Mouse (Mus musculus) heart, embryonic 15.5 days (tissue): ENCODE results near the gene Nol3. TPM values are rescaled to one million over a fixed set of nuclear protein-coding genes. Genes with fewer than 3 reads are reported as not detected.
"Not testable (repeated sequence)": the region's sequence is repeated elsewhere in the genome, so short reads cannot be mapped to it uniquely, and the experiment has no call there.

ENCODE experiments used
- ATAC-seq: fragments of 200-750 bp; cut with Nextera tagmentation; replicated peaks from 2 replicates; pipeline ENCODE4 v1.8.0; 2017; ENCODE audit warnings: low read depth, moderate TSS enrichment; ENCODE audit not compliant: insufficient number of reproducible peaks, insufficient read depth, low FRiP score
- H3K27ac ChIP-seq: fragments of 300-500 bp; sonication (generic); 2 replicates; pipeline ENCODE4 v1.5.1; 2015; ENCODE audit warnings: mild to moderate bottlenecking, inconsistent platforms
- H3K27me3 ChIP-seq: fragments of 300-500 bp; sonication (generic); 2 replicates; pipeline ENCODE4 v1.6.1; 2015; ENCODE audit warnings: inconsistent platforms
- H3K36me3 ChIP-seq: fragments of 300-500 bp; sonication (generic); 2 replicates; pipeline ENCODE4 v1.6.1; 2015; ENCODE audit warnings: mild to moderate bottlenecking, inconsistent platforms
- H3K4me1 ChIP-seq: fragments of 300-500 bp; sonication (generic); replicated peaks from 2 replicates; pipeline ENCODE4 v1.6.1; 2015; ENCODE audit warnings: inconsistent platforms
- H3K4me2 ChIP-seq: fragments of 300-500 bp; sonication (generic); 2 replicates; pipeline ENCODE4 v1.6.1; 2015; ENCODE audit warnings: inconsistent platforms, mild to moderate bottlenecking, moderate library complexity
- H3K4me3 ChIP-seq: fragments of 300-500 bp; sonication (generic); 2 replicates; pipeline ENCODE4 v1.5.1; 2015; ENCODE audit warnings: mild to moderate bottlenecking, inconsistent platforms
- H3K9ac ChIP-seq: fragments of 300-500 bp; sonication (generic); 2 replicates; pipeline ENCODE4 v1.6.1; 2015; ENCODE audit warnings: mild to moderate bottlenecking, inconsistent platforms
- H3K9me3 ChIP-seq: fragments of 300-500 bp; sonication (generic); replicated peaks from 2 replicates; pipeline ENCODE4 v1.6.1; 2016; ENCODE audit warnings: inconsistent platforms
- WGBS: fragments of 180-500 bp; shearing (Covaris S2); methylation state at CpG from one replicate; pipeline ENCODE4 v1.1.7; 2015; ENCODE audit warnings: mixed read lengths; 5-methylcytosine and 5-hydroxymethylcytosine counted together
- polyA plus RNA-seq: library from polyadenylated mRNA; unstranded; fragments of >200 nt; fragmentation: Nextera tagmentation; extraction: Ambion mirVana; gene quantifications from 2 replicates; pipeline ENCODE4 v1.2.1, GENCODE M21; 2015

The Nol3 gene
- polyA plus RNA-seq, 1 experiment from 2014 or later: 4.7 TPM

- not testable (repeated sequence) for H3K27ac ChIP-seq, H3K4me2 ChIP-seq, H3K9ac ChIP-seq, ATAC-seq, H3K36me3 ChIP-seq, H3K4me3 ChIP-seq, H3K27me3 ChIP-seq, H3K9me3 ChIP-seq
- H3K4me1 ChIP-seq: peaks cover 23% of the 10 kb centered on the region
- WGBS: 72% methylated on average over 8 of the region's 8 CpGs
Measured at GRCm38 (mm10) chr8:105291364-105291763, 15.4 kb downstream of the Nol3 start.

GRCm38 (mm10) chr8:105291802-105292201, 15.9 kb downstream of the Nol3 start:
- H3K27me3 ChIP-seq, H3K9me3 ChIP-seq, ATAC-seq, H3K27ac ChIP-seq, H3K36me3 ChIP-seq, H3K4me2 ChIP-seq, H3K9ac ChIP-seq, H3K4me3 ChIP-seq: not testable (repeated sequence)
- H3K4me1 ChIP-seq: peaks cover 27% of the 10 kb centered on the region
- 62% methylated on average over 3 of the region's 3 CpGs for WGBS

GRCm38 (mm10) chr8:105292471-105292870, 16.5 kb downstream of the Nol3 start:
- Histone ChIP-seq H3K27me3 (peaks cover 10% of the 10 kb centered on the region), H3K4me2 (no peak overlapping the region), H3K4me3 (no peak overlapping the region), H3K36me3 (no peaks in the 10 kb centered on the region), H3K27ac (no peak overlapping the region), H3K9ac (no peak overlapping the region), H3K9me3 (no peaks in the 10 kb centered on the region), H3K4me1 (peaks cover 33% of the 10 kb centered on the region)
- ATAC-seq: no peak
- 78% methylated on average over 7 of the region's 7 CpGs for WGBS

GRCm38 (mm10) chr8:105293405-105293804, 17.5 kb downstream of the Nol3 start:
- no peak for ATAC-seq
- Histone ChIP-seq H3K27ac (no peak overlapping the region), H3K4me3 (no peak overlapping the region), H3K27me3 (peaks cover 10% of the 10 kb centered on the region), H3K4me2 (no peak overlapping the region), H3K9ac (no peak overlapping the region), H3K36me3 (no peaks in the 10 kb centered on the region), H3K4me1 (peaks cover 38% of the 10 kb centered on the region), H3K9me3 (no peaks in the 10 kb centered on the region)
- 60% methylated on average over 19 of the region's 19 CpGs for WGBS

- ATAC-seq: no peak
- H3K4me3 ChIP-seq: peak overlapping the region; percentile 36
Measured at GRCm38 (mm10) chr8:105294776-105295175, 18.8 kb downstream of the Nol3 start.

GRCm38 (mm10) chr8:105295256-105295655, 19.3 kb downstream of the Nol3 start:
- Histone ChIP-seq H3K4me2 (peak overlapping the region; percentile 49), H3K36me3 (peaks cover 6% of the 10 kb centered on the region), H3K27ac (peak overlapping the region; percentile 83; the same call in 1 of the 2 replicates), H3K9ac (0 out of 2 replicates have a peak overlapping the region, but pooled peaks have one; percentile 7), H3K4me3 (peak overlapping the region; percentile 36), H3K4me1 (peaks cover 29% of the 10 kb centered on the region), H3K9me3 (no peaks in the 10 kb centered on the region), H3K27me3 (peaks cover 6% of the 10 kb centered on the region)
- WGBS: 57% methylated on average over 11 of the region's 11 CpGs
- no peak for ATAC-seq

More at GRCm38 (mm10) chr8:105294776-105295175, 18.8 kb downstream of the Nol3 start:
- no peak overlapping the region for H3K9ac ChIP-seq
- peak overlapping the region; percentile 49 for H3K4me2 ChIP-seq
- H3K36me3 ChIP-seq: peaks cover 1% of the 10 kb centered on the region
- no peaks in the 10 kb centered on the region for H3K9me3 ChIP-seq
- H3K27me3 ChIP-seq: peaks cover 10% of the 10 kb centered on the region
- peaks cover 34% of the 10 kb centered on the region for H3K4me1 ChIP-seq
- H3K27ac ChIP-seq: no peak overlapping the region
- WGBS: 57% methylated on average over 9 of the region's 9 CpGs

GRCm38 (mm10) chr8:105295895-105296573, 20.1 kb downstream of the Nol3 start, which contains the start of gene Exoc3l:
TSS of gene Exoc3l (minus strand) at chr8:105296101.
- H3K4me3 ChIP-seq: peak within 1 kb of the TSS; percentile 99
- H3K36me3 ChIP-seq: peaks cover 14% of the 10 kb centered on the region
- peak within 1 kb of the TSS; percentile 97 for H3K9ac ChIP-seq
- H3K4me1 ChIP-seq: peaks cover 23% of the 10 kb centered on the region
- no peaks in the 10 kb centered on the region for H3K9me3 ChIP-seq
- 41% methylated on average over 11 of the region's 11 CpGs for WGBS
- peak within 1 kb of the TSS; percentile 86 for H3K4me2 ChIP-seq
- no peaks in the 10 kb centered on the region for H3K27me3 ChIP-seq
- ATAC-seq: no peak
- H3K27ac ChIP-seq: peak within 1 kb of the TSS; percentile 83

GRCm38 (mm10) chr8:105297511-105298192, 21.7 kb downstream of the Nol3 start, which contains the start of gene E2f4:
TSS of gene E2f4 (plus strand) at chr8:105297663.
- H3K4me3 ChIP-seq: peak within 1 kb of the TSS; percentile 99
- peak within 1 kb of the TSS; percentile 86 for H3K4me2 ChIP-seq
- peaks cover 23% of the 10 kb centered on the region for H3K4me1 ChIP-seq
- peak within 1 kb of the TSS; percentile 97 for H3K9ac ChIP-seq
- no peaks in the 10 kb centered on the region for H3K9me3 ChIP-seq
- no peaks in the 10 kb centered on the region for H3K27me3 ChIP-seq
- ATAC-seq: peak; percentile 85
- H3K27ac ChIP-seq: peak within 1 kb of the TSS; percentile 83
- WGBS: under 1% methylated on average over 58 of the region's 58 CpGs
- peaks cover 28% of the 10 kb centered on the region for H3K36me3 ChIP-seq

GRCm38 (mm10) chr8:105298351-105299252, 22.7 kb downstream of the Nol3 start:
- Histone ChIP-seq H3K4me3 (peak overlapping the region; percentile 99), H3K27ac (peak overlapping the region; percentile 83), H3K9ac (peak overlapping the region; percentile 97), H3K4me1 (peaks cover 25% of the 10 kb centered on the region), H3K9me3 (no peaks in the 10 kb centered on the region), H3K36me3 (peaks cover 31% of the 10 kb centered on the region), H3K27me3 (no peaks in the 10 kb centered on the region), H3K4me2 (peak overlapping the region; percentile 86)
- no peak for ATAC-seq
- WGBS: 46% methylated on average over 18 of the region's 18 CpGs

- Histone ChIP-seq H3K27me3 (no peaks in the 10 kb centered on the region), H3K4me2 (no peak overlapping the region), H3K4me3 (no peak overlapping the region), H3K9me3 (no peaks in the 10 kb centered on the region), H3K9ac (no peak overlapping the region), H3K36me3 (peaks cover 33% of the 10 kb centered on the region), H3K4me1 (peaks cover 38% of the 10 kb centered on the region), H3K27ac (no peak overlapping the region)
- 88% methylated on average over 8 of the region's 8 CpGs for WGBS
- no peak for ATAC-seq
Measured at GRCm38 (mm10) chr8:105299962-105300361, 24.0 kb downstream of the Nol3 start.

GRCm38 (mm10) chr8:105303396-105303795, 27.5 kb downstream of the Nol3 start:
- peak overlapping the region; percentile 68; the same call in 1 of the 2 replicates for H3K27ac ChIP-seq
- peaks cover 42% of the 10 kb centered on the region for H3K4me1 ChIP-seq
- no peak for ATAC-seq
- WGBS: 74% methylated on average over 8 of the region's 8 CpGs
- H3K4me2 ChIP-seq: no peak overlapping the region
- no peaks in the 10 kb centered on the region for H3K27me3 ChIP-seq
- H3K4me3 ChIP-seq: no peak overlapping the region
- H3K36me3 ChIP-seq: peaks cover 44% of the 10 kb centered on the region
- H3K9ac ChIP-seq: no peak overlapping the region
- no peaks in the 10 kb centered on the region for H3K9me3 ChIP-seq
